Comparison of ENCODE assay signal across 9 mouse cellular contexts in the genomic region with DNA sequence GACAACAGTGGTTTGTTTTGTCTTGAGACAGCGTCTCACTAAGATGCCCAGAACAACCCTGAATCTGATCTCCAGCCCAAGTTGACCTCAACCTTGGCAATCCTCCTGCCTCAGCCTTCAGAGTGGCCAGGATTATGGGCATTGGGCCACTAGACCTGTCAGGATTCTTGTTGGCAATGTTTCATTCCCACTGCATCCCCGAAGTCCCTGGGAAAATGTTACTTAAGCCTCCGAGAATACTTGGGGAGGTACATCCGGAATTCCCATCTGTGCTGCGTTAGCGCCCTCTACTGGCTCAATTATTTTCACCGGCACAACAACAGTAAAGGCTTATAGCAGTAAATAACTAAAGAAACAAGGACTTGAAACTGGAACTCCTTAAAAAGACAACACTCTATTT.
DNase-seq lines count a peak whose midpoint lies in the region; ATAC-seq lines count a peak whose summit lies in the region.
"Had no signal": no experiment of that assay in that cellular context is flagged by ENCODE, and none has a peak within 500 bp of the region (broad histone marks: within the 10 kb centered on the region; RNA-seq: fewer than 3 reads in every experiment).

No protein-coding gene starts in this region.

- 19% methylated on average over 7 of the region's 7 CpGs for WGBS in forebrain, embryonic 10.5 days
- WGBS in forebrain, embryonic 12.5 days, result 17% methylated on average over 7 of the region's 7 CpGs

- no peaks in the 10 kb centered on the region for H3K9me3 ChIP-seq in forebrain, embryonic 10.5 days
- H3K9me3 ChIP-seq in forebrain, embryonic 12.5 days, result no peaks in the 10 kb centered on the region

- DNase-seq in forebrain, embryonic 10.5 days (ENCODE audit: extremely low spot score, low spot score), result peak; percentile 72
- DNase-seq in adrenal gland, postnatal 10 days, result peak; percentile 83
- DNase-seq in embryo, embryonic 11.5 days (ENCODE audit: low read depth, low spot score), result peak; percentile 67
- peak; percentile 49 to 76 for DNase-seq in heart, adult 9 months (ENCODE audit: low spot score in 2 of 2)
- DNase-seq in layer of hippocampus, postnatal 25 days (ENCODE audit: extremely low spot score in 1 of 2, low spot score in 1 of 2), result peak; percentile 75 to 92
- peak; percentile 70 for DNase-seq in telencephalon, adult 2 months (ENCODE audit: low read depth, low spot score)

- no peak overlapping the region for H3K27ac ChIP-seq in forebrain, embryonic 10.5 days
- no peak overlapping the region for H3K27ac ChIP-seq in forebrain, embryonic 12.5 days

- no peak overlapping the region for H3K9ac ChIP-seq in forebrain, embryonic 12.5 days

- H3K36me3 ChIP-seq in forebrain, embryonic 10.5 days (replicated peaks), result no peaks in the 10 kb centered on the region
- H3K36me3 ChIP-seq in forebrain, embryonic 12.5 days (replicated peaks), result no peaks in the 10 kb centered on the region

- H3K4me3 ChIP-seq in forebrain, embryonic 10.5 days, result no peak overlapping the region
- no peak overlapping the region for H3K4me3 ChIP-seq in forebrain, embryonic 12.5 days (replicated peaks)
- H3K4me3 ChIP-seq: myocyte had no signal

- H3K4me1 ChIP-seq in forebrain, embryonic 10.5 days, result 0 out of 2 replicates have a peak, but pooled peaks cover 4% of the 10 kb centered on the region
- no peaks in the 10 kb centered on the region; the same call in 1 of the 2 replicates for H3K4me1 ChIP-seq in forebrain, embryonic 12.5 days

- ATAC-seq in forebrain, embryonic 12.5 days (ENCODE audit: low FRiP score), result no peak
- ATAC-seq in megakaryocyte-erythroid progenitor cell, adult 5-6 weeks (replicated peaks; ENCODE audit: low FRiP score, low TSS enrichment, poor library complexity, severe bottlenecking), result 0 out of 2 replicates have a peak, but pooled peaks have one; percentile 37

- H3K4me2 ChIP-seq in forebrain, embryonic 12.5 days, result no peak overlapping the region

- H3K27me3 ChIP-seq in forebrain, embryonic 10.5 days (ENCODE audit: poor library complexity, severe bottlenecking), result peaks cover 20% of the 10 kb centered on the region; the same call in 1 of the 2 replicates
- H3K27me3 ChIP-seq in forebrain, embryonic 12.5 days, result peaks cover 20% of the 10 kb centered on the region
